ENCODE assay signal across 8 mouse cellular contexts in genomic region chr6:83054074-83054851, GRCm38 (mm10). TPM values are rescaled to one million over a fixed set of nuclear protein-coding genes. Genes with fewer than 3 reads are reported as not detected.
DNase-seq lines count a peak whose midpoint lies in the region; ATAC-seq and TF ChIP-seq lines count a peak whose summit lies in the region.

Aup1 (plus strand) TSS chr6:83054521.

- H3K27me3 ChIP-seq in forebrain, embryonic 10.5 days (ENCODE audit: poor library complexity, severe bottlenecking): 0 out of 2 replicates have a peak, but pooled peaks cover 9% of the 10 kb centered on the region
- 0 out of 2 replicates have a peak, but pooled peaks cover 3% of the 10 kb centered on the region for H3K27me3 ChIP-seq in heart, embryonic 15.5 days
- H3K27me3 ChIP-seq in liver, embryonic 14.5 days (ENCODE audit: control insufficient read depth, insufficient read depth, low read length): no peaks in the 10 kb centered on the region
- H3K27me3 ChIP-seq in neural tube, embryonic 11.5 days (ENCODE audit: control insufficient read depth, insufficient read depth, low read length): no peaks in the 10 kb centered on the region
- no peaks in the 10 kb centered on the region for H3K27me3 ChIP-seq in stomach, postnatal 0 days (ENCODE audit: control insufficient read depth, insufficient read depth, low read length)

- peaks cover 62% of the 10 kb centered on the region for H3K36me3 ChIP-seq in forebrain, embryonic 10.5 days (replicated peaks)
- H3K36me3 ChIP-seq in heart, embryonic 15.5 days: peaks cover 17% of the 10 kb centered on the region
- peaks cover 42% of the 10 kb centered on the region for H3K36me3 ChIP-seq in liver, embryonic 14.5 days (replicated peaks; ENCODE audit: control insufficient read depth, insufficient read depth, low read depth)
- peaks cover 3% of the 10 kb centered on the region for H3K36me3 ChIP-seq in neural tube, embryonic 11.5 days (ENCODE audit: control insufficient read depth, insufficient read depth, low read length)
- H3K36me3 ChIP-seq in stomach, postnatal 0 days (ENCODE audit: control insufficient read depth, insufficient read depth, low read length): peaks cover 14% of the 10 kb centered on the region

- peak; percentile 66 for TF ChIP-seq EP300 in liver, embryonic 14.5 days (IDR thresholded peaks at IDR 0.05; ENCODE audit: low read depth)
- TF ChIP-seq EP300 in stomach, postnatal 0 days (optimal IDR thresholded peaks at IDR 0.05): peak; percentile 6

- peak within 1 kb of the TSS; percentile 95 for H3K4me2 ChIP-seq in heart, embryonic 15.5 days
- H3K4me2 ChIP-seq in liver, embryonic 14.5 days (ENCODE audit: low read depth): peak within 1 kb of the TSS; percentile 97
- peak within 1 kb of the TSS; percentile 87 for H3K4me2 ChIP-seq in neural tube, embryonic 11.5 days (ENCODE audit: low read depth)
- H3K4me2 ChIP-seq in stomach, postnatal 0 days (replicated peaks; ENCODE audit: low read depth): peak within 1 kb of the TSS; percentile 97

- H3K4me3 ChIP-seq in forebrain, embryonic 10.5 days: peak within 1 kb of the TSS; percentile 97
- H3K4me3 ChIP-seq in heart, embryonic 15.5 days: peak within 1 kb of the TSS; percentile 81
- H3K4me3 ChIP-seq in liver, embryonic 14.5 days (ENCODE audit: insufficient read depth in 1 of 2, low read depth in 2 of 2, low read length in 2 of 2): peak within 1 kb of the TSS; percentile 82 to 91
- H3K4me3 ChIP-seq in neural tube, embryonic 11.5 days (ENCODE audit: low read depth, low read length): peak within 1 kb of the TSS; percentile 96
- H3K4me3 ChIP-seq in stomach, postnatal 0 days (ENCODE audit: low read depth, low read length): peak within 1 kb of the TSS; percentile 95

- peak within 1 kb of the TSS; percentile 93 for H3K27ac ChIP-seq in forebrain, embryonic 10.5 days
- peak within 1 kb of the TSS; percentile 80 for H3K27ac ChIP-seq in heart, embryonic 15.5 days
- H3K27ac ChIP-seq in liver, embryonic 14.5 days: peak within 1 kb of the TSS; percentile 72
- peak within 1 kb of the TSS; percentile 65 for H3K27ac ChIP-seq in neural tube, embryonic 11.5 days (ENCODE audit: low read depth, low read length)
- H3K27ac ChIP-seq in stomach, postnatal 0 days (replicated peaks): peak within 1 kb of the TSS; percentile 91

- under 1% methylated on average over 64 of the region's 64 CpGs for WGBS in forebrain, embryonic 10.5 days
- under 1% methylated on average over 64 of the region's 64 CpGs for WGBS in heart, embryonic 15.5 days
- under 1% methylated on average over 64 of the region's 64 CpGs for WGBS in liver, embryonic 14.5 days (ENCODE audit: insufficient replicate concordance)
- under 1% methylated on average over 64 of the region's 64 CpGs for WGBS in neural tube, embryonic 11.5 days
- WGBS in stomach, postnatal 0 days: under 1% methylated on average over 58 of the region's 64 CpGs

- no peaks in the 10 kb centered on the region for H3K9me3 ChIP-seq in forebrain, embryonic 10.5 days
- H3K9me3 ChIP-seq in heart, embryonic 15.5 days (replicated peaks): no peaks in the 10 kb centered on the region
- no peaks in the 10 kb centered on the region for H3K9me3 ChIP-seq in liver, embryonic 14.5 days (ENCODE audit: control insufficient read depth, low read length)
- H3K9me3 ChIP-seq in neural tube, embryonic 11.5 days (ENCODE audit: control insufficient read depth, low read length): no peaks in the 10 kb centered on the region
- no peaks in the 10 kb centered on the region for H3K9me3 ChIP-seq in stomach, postnatal 0 days (ENCODE audit: control insufficient read depth, low read length)

- ATAC-seq in heart, embryonic 15.5 days (replicated peaks; ENCODE audit: insufficient number of reproducible peaks, insufficient read depth, low FRiP score, low read depth): peak; percentile 95
- peak; percentile 94 for ATAC-seq in liver, embryonic 14.5 days (ENCODE audit: insufficient read depth)
- ATAC-seq in neural tube, embryonic 11.5 days (ENCODE audit: insufficient read depth, low FRiP score, low TSS enrichment): peak; percentile 96
- ATAC-seq in stomach, postnatal 0 days (ENCODE audit: low FRiP score, low TSS enrichment): peak; percentile 95

- TF ChIP-seq CTCF in liver, embryonic 14.5 days (IDR thresholded peaks at IDR 0.05; ENCODE audit: low read depth): no peak
- no peak for TF ChIP-seq CTCF in stomach, postnatal 0 days (IDR thresholded peaks at IDR 0.05; ENCODE audit: low read depth)

- H3K4me1 ChIP-seq in forebrain, embryonic 10.5 days: peaks cover 36% of the 10 kb centered on the region
- peaks cover 26% of the 10 kb centered on the region for H3K4me1 ChIP-seq in heart, embryonic 15.5 days (replicated peaks)
- H3K4me1 ChIP-seq in liver, embryonic 14.5 days (replicated peaks; ENCODE audit: control insufficient read depth in 2 of 2, insufficient read depth in 2 of 2, low read length in 1 of 2): peaks cover 14 to 22% of the 10 kb centered on the region in 2 experiments
- H3K4me1 ChIP-seq in neural tube, embryonic 11.5 days (ENCODE audit: control insufficient read depth, insufficient read depth, low read length): peaks cover 15% of the 10 kb centered on the region
- peaks cover 3% of the 10 kb centered on the region; the same call in 1 of the 2 replicates for H3K4me1 ChIP-seq in stomach, postnatal 0 days (replicated peaks; ENCODE audit: control insufficient read depth, insufficient read depth)

- H3K9ac ChIP-seq in heart, embryonic 15.5 days: peak within 1 kb of the TSS; percentile 85
- peak within 1 kb of the TSS; percentile 98 for H3K9ac ChIP-seq in liver, embryonic 14.5 days (replicated peaks)
- H3K9ac ChIP-seq in neural tube, embryonic 11.5 days (ENCODE audit: low read length): peak within 1 kb of the TSS; percentile 92
- H3K9ac ChIP-seq in stomach, postnatal 0 days (ENCODE audit: low read length): peak within 1 kb of the TSS; percentile 96

- DNase-seq in CD8-positive naive resting alpha-beta T cell, adult 2 months (ENCODE audit: low read depth in 2 of 2, low spot score in 2 of 2): peak; percentile 95 to 96
- DNase-seq in c-Kit-positive CD71-negative TER-119-negative erythroid progenitor cells, embryonic 14.5 days (ENCODE audit: low read depth): peak; percentile 94
- peak; percentile 99 for DNase-seq in forebrain, embryonic 10.5 days (ENCODE audit: extremely low spot score, low spot score)
- DNase-seq in kidney, postnatal 25 days: peak; percentile 97 to 99
- DNase-seq in liver, embryonic 14.5 days (ENCODE audit: low read depth in 3 of 3, low spot score in 3 of 3): peak; percentile 97
- peak; percentile 98 for DNase-seq in neural tube, embryonic 11.5 days (ENCODE audit: low spot score)
- DNase-seq in stomach, postnatal 0 days (ENCODE audit: low spot score): peak; percentile 99

RNA-seq across cellular contexts. Expression of gene Aup1, which starts in this region (rescaled TPM):
- polyA plus RNA-seq in forebrain, embryonic 10.5 days (2016; fragmentation: Nextera tagmentation; extraction: Ambion mirVana): 164 and 169 TPM in 2 replicates
- 110 and 136 TPM in 2 replicates for polyA plus RNA-seq in heart, embryonic 15.5 days (2015; fragmentation: Nextera tagmentation; extraction: Ambion mirVana)
- polyA plus RNA-seq in liver, embryonic 14.5 days (2012; rRNA removed): 172 and 269 TPM in 2 replicates
- polyA plus RNA-seq in liver, embryonic 14.5 days (2014; fragmentation: Nextera tagmentation; extraction: Ambion mirVana): 128 and 136 TPM in 2 replicates
- polyA plus RNA-seq in neural tube, embryonic 11.5 days (2014; fragmentation: Nextera tagmentation; extraction: Ambion mirVana): 122 TPM in 2 replicates
- polyA plus RNA-seq in stomach, postnatal 0 days (2015; fragmentation: Nextera tagmentation; extraction: Ambion mirVana): 135 and 150 TPM in 2 replicates

Comparison
In these comparisons a context has a peak if more than half of its experiments do, and no peak if none do; other contexts are left out.
1. Peak in every context shown above with its lines: DNase-seq, ATAC-seq, H3K4me3 ChIP-seq and H3K27ac ChIP-seq.